Mouse (Mus musculus): ENCODE results near the gene Mfn2. TPM values are rescaled to one million over a fixed set of nuclear protein-coding genes. Genes with fewer than 3 reads are reported as not detected.

The Mfn2 gene
- polyA plus RNA-seq, 1 experiment = 17.0 TPM

DNA sequence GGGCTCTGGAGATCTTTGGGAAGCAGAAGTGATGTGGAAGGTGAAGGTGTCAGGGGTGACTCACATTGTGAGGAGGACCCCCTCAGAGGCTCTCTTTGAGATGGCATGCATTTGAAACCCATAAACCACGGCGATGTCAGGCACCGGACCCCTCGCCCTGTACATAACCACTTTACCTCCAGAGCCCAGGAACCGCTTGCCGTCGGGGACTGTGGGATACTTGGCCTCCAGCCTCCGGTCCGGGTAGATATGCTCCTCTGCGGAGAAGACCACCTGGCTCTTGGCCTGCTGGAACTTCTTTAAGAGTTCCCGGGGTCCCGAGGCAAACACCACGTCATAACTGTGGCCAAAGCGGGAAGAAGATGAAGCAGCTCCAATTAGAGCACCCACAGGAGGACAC is 26.4 kb upstream of the Mfn2 start:
- TF ChIP-seq GATA1 (IDR thresholded peaks at IDR 0.05; ENCODE audit: low read length) = no peak

DNA sequence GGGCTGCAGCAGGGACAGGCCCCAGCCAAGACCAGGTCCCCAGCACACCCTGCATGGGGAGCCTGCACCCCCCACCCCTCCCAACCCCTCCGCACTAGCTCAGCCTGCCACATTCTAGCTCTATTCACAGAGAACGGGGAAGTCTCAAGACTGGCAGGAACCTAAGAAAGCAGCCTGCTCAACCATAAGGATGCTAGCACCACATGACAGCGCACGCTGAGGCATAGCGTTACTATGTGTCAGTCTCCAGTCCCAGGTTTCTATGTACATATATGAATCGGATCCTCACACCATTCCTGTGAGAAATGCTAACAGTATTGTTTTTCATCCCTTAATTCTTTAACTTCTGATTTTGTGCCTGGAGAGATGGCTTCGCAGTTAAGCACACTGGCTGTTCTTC is 24.0 kb upstream of the Mfn2 start:
- no peak for TF ChIP-seq GATA1 (IDR thresholded peaks at IDR 0.05; ENCODE audit: low read length)

DNA sequence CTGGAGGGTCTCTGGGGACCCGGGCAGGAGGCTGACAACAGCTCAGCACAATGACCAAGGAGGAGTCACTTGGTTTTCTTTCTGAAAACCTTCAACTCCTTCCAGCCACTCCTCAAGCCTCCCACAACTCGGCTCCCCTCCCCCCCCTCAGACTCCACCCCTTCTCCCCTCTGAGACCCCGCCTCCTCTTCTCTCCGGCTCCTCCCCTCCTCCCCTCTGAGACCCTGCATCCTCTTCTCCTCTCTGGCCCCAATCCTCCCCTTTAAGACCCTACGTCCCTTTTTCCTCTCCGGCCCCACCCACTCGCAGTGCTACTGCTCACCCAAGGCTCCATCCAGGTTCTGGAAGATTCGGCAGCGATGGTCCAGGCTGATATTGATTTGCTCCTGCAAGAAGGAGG is 23.6 kb upstream of the Mfn2 start:
- no peak for TF ChIP-seq GATA1 (IDR thresholded peaks at IDR 0.05; ENCODE audit: low read length)

DNA sequence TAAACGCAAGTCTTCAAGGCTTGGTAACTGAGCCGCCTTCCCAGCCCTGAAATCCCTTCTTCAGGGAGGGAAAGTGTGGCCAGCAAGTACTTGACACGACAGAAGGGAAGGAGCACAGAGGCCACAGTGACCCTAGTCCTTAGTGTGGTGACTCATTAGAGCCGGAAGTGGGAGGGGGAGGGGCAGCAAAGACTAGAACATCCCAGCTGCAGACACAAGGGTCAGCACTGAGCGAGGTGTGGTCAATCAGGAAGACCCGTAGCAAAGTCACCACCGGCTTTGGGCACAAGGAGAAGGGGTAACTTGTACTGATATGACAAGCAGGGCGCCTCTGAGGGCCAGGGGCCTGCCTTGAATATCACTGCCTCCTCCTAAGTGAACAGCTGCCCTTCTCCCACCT is 23.2 kb upstream of the Mfn2 start:
- no peak for TF ChIP-seq GATA1 (IDR thresholded peaks at IDR 0.05; ENCODE audit: low read length)

DNA sequence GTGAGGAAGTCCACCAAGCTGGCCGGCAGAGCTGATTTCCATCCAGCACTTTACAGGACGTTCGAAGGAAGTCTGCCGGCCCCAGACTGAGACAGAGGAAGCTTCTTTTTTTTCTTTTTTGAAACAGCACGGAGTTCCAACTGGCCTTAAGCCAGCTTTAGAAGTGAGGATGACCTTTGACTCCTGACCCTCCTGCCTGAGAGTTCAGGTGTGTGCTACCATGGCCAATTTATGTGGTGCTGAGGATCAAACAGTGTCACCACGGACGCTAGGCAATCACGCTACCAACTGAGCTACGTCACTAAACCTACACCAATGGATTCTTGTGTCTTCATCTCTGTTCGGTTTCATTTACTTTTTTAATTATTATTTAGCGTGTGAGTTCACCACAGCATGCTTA is 17.8 kb upstream of the Mfn2 start:
- no peak for TF ChIP-seq GATA1 (IDR thresholded peaks at IDR 0.05; ENCODE audit: low read length)

DNA sequence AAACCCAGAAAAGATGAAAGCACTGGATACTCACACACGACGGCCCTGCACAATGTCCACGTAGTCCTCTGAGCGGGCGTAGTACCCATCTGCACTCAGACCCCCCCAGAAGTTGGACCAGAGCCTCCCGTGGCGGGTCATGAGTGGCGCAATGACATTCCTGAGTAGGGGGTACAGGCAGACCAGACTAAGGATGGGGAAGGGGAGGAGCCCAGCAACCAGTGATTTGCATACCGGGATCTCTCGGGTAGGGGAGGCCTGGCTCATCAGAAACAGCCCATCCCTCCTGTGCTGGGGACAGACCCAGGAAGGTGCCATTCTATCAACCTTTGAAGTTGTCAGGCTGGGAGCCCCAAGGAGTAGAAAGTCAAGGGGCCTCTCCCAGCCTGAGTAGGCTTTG is 16.5 kb upstream of the Mfn2 start:
- no peak for TF ChIP-seq GATA1 (IDR thresholded peaks at IDR 0.05; ENCODE audit: low read length)

DNA sequence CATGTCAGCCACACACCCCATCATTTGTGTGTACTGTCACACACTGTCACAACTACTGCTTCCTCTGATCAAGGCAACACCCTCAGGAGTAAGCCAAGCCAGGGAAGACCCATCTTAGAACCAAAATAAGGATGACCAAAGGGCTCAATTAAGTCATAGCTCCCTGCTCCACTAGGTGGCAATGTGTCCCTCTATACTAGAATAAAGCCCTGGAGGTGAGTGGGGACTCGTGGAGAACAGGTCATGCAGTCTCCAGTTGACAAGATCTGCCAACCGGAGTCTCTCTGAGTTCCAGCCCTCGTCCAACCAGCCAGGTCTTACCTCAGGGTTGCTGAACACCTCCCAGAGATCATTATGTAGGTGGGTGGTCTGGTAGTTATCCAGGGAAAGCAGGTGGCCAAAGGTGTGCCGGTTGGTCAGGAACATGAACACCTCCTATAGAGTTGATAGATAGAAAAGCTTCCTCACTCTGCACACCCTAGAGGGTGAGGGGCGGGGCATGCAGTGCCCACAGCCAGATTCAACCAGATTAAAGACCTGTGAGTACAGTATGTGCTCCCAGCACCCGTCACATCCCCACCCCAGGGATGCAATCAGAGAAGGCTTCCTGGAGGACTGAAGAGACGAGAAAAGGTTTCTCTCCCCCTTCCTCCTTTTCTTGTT is 14.1 kb upstream of the Mfn2 start:
- TF ChIP-seq GATA1 (IDR thresholded peaks at IDR 0.05; ENCODE audit: low read length) = no peak

DNA sequence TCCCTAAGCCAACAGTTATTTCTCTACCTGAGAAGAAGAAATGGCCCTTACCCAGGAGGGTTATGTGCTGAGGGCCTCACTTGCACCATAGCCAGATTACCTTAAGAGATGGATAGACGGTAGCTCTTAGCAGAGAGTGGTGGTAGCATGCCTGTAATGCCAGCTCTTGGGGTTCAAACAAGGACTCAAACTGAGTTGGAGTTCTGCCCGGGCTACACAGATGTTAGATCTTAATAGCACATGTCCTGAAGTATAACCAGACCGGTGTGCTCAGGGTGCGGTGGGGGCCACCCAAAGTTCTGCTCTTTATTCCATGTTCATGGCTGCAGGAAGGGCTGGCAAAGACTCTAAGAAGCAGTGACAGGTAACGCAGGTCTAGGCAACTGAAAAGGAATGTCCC is 5.0 kb upstream of the Mfn2 start:
- TF ChIP-seq GATA1 (IDR thresholded peaks at IDR 0.05; ENCODE audit: low read length) = no peak

DNA sequence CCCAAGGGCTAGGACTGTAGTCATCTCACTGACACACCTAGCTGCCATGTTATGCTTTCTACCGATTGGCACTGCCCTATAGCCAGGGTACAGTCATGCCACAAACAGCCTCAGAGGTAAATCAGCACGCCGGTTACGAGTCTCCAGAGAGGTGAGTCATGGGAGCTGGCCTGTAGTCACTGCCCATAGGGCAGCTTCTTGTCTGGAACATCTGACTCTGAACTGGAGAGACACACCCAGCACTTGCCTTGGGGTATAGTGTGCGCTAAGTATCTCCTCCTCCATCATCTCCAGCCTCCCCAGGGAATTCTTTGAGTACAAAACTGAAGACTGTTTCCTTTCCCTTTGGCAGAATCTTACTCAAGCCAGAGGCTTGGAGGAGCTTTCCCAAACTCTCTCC is 1.7 kb upstream of the Mfn2 start:
- TF ChIP-seq GATA1 (IDR thresholded peaks at IDR 0.05; ENCODE audit: low read length) = no peak

DNA sequence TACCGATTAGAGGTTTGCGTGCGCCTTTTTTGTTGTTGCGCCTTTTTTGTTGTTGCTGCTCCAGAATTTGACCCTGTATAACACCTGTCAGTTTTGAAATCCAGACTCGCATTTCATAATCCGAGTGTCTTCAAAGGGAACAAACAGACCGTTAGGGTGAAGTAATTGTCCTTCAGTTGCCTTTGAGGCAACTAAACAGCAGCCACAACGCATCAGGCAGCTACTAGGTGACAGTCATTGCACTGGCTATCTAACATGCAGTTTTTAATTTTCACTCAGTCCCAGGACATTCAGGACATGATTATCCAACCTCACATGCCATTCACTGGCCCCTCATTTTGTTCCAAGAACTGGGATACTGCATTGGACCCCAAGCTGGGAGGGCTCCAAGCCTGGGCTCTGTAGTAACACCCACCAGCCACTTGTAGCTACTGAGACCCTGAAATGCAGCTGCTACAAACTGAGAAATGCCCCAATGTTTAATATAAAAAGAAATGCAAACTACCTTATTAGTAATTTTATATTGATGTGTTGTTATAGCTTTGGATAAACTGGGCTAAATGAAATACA is 671 bp upstream of the Mfn2 start:
- no peak for TF ChIP-seq GATA1 (IDR thresholded peaks at IDR 0.05; ENCODE audit: low read length)

DNA sequence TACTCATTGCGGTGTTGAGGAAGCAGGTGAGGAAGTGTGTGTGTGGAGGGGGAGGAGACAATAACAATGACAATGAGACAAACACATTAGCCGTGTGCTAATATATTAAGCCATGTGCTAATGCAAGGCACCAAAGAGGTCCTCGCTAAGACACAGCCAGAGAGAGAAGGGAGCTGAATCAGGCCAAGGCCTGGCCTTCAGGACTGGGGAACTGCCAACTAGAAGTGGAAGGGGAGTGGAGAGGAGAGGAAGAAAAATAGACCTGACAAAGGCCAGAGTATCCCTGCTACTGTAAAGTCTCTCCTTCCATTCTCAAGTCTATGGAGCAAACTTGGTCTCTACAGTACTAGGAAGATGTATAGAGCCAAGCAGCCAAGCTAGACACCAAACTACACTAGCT is 903 bp downstream of the Mfn2 start:
- no peak for TF ChIP-seq GATA1 (IDR thresholded peaks at IDR 0.05; ENCODE audit: low read length)

DNA sequence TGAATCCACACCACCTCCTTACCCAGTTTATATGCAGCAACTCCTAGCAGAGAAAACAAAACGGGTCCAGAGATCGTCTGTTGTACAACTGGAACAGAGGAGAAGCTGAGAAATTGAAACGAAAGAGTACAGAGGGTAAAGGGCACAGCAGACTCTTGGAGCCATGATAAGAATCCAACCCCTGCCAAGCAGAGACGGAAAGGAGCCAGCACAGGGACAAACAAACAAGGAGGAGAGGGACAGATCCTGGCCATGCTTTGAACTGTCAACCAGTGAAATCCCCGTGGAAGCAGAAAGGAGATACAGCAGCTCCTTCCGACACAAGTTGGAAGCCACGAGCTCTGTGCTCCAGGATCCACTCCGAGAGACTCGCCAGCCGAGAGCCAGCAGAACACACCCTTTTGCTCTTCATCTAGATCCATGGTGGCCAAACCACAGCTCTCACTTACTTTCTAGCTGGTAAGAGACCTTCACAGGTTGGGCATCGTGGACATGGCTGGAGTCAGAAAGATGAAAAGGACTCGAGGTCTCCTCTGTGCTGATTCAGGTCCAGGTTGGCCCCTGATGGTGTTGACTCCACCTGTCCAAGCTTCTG is 1.5 kb downstream of the Mfn2 start:
- no peak for TF ChIP-seq GATA1 (IDR thresholded peaks at IDR 0.05; ENCODE audit: low read length)

DNA sequence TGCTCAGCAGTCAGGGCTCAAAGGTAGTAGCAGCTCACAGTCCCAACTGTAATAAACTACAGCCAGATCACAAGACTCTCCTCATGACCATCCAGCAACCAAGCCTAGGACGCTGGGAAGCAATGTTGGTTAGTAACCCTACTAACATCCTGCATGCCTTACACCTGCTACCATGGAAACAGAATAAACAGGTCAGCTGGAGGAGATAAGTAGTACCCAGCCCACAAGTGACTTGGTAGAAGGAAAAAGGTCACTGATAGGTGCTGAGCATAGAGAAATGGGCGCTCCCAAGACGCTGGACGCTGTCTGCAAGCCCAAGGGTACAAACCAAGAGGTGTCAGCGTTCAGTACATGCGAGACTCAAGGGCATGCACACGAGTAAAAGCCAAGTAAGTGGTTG is 4.1 kb downstream of the Mfn2 start:
- no peak for TF ChIP-seq GATA1 (IDR thresholded peaks at IDR 0.05; ENCODE audit: low read length)

DNA sequence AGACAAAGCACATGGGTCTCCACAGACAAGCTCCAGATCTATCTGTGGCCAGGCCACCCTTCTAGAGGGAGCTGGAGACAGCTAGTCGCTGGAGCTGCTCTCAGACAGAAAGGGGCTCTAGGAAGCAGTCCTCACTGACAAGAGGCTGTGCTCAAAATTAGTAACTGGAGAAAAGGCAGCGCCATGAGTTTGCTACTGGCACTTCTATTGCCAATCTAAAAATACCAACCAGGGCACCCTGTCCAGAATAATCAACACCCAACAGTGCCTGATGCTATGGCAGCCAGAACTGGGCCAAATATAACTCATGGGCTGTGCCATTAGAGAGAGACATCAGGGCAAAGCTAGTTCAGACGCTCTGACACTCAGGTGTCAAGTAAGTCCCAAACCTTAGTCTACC is 7.2 kb downstream of the Mfn2 start:
- no peak for TF ChIP-seq GATA1 (IDR thresholded peaks at IDR 0.05; ENCODE audit: low read length)

DNA sequence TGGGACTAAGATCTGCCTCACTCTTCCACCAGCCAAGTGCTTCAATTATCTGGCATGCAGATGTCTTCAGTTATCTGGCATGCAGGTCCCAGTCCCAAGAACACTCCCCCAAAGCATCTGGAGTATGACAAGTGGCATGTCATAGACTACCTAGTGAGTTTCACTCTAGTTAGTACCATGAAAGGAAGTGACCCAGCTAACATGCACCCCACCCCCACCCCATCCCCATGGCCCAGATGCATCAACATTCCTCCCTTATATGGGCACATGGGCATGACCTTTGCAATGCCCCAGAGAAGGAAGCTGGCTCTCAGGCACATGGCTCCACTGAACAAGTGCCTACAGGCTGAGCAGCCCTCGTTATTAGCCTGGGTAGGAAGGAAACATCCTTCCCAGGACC is 8.1 kb downstream of the Mfn2 start:
- no peak for TF ChIP-seq GATA1 (IDR thresholded peaks at IDR 0.05; ENCODE audit: low read length)

DNA sequence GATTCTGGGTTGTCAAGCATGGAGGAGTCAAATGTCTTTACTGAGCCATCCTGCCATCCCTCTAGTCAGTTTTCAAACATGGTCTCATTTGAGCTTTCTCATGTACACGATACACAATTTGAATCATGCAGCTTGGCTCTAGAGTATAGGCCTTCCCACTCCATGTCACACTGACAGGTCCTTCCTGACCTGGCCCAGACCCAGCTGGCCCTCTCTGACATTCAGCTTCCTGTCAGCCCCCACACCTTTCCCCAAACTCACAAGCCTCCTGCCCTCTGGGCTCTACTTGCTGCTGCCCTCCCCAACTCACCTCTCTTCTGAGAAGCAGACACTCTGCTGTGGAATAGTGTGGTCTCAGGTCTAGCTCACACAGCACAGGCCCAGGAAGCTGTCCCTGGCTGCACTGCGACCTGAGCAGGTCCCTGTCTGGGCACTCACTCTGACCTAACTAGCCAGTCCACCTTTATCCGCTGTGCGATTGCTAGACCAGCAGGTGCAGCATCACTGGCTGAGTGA is 8.6 kb downstream of the Mfn2 start:
- no peak for TF ChIP-seq GATA1 (IDR thresholded peaks at IDR 0.05; ENCODE audit: low read length)

DNA sequence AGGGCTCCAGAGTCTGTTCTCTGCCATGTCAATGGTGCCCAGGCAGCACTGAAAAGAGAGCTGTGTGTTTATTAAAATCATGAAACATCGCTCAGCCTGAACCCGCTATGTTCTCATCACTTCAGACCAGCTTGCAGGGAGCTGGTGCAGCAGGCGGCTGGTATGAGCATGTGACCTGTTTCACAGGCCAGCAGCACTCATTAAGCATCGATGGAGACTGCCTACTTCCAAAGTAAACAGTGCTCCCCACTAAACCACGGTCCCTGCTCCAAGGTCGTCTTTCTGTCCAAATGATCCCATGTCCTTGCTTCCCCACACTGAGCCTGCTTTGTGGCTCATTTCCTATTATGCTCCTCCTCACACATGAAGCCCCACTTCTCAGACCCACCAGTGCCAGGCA is 14.2 kb downstream of the Mfn2 start:
- no peak for TF ChIP-seq GATA1 (IDR thresholded peaks at IDR 0.05; ENCODE audit: low read length)
